Mouse (Mus musculus): ENCODE data around the gene Saal1. TPM values are rescaled to one million over a fixed set of nuclear protein-coding genes. Genes with fewer than 3 reads are reported as not detected.

Gene Saal1
- polyA plus RNA-seq, 1 experiment from 2014 or later: 19.5 TPM

DNA sequence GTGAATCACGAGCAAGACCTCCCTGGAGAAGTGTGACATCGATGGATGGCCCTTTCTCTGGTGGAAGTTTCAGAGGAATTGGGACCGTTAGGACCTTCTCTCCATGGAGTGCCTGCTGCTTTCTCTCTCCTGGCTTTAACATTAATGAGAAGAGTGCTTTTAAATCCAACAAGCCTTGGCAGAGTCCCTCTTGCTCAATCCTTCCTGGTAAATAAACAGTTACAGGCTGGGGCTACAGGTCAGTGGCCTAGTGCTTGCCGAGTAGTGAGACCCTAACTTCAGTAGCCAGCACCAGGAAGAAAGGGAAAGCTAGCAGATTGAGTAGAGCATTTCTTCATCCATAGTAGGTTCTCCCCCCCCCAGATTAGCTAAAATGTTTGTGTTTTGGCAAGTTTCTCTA, 22.0 kb upstream of the Saal1 start, which contains the start of gene Saa4:
TSS of gene Saa4 (minus strand) at position 146 of the 400 bp plus-strand sequence.
- WGBS: 91% methylated on average over 4 of the region's 4 CpGs
- no peak within 1 kb of the TSS for H3K4me3 ChIP-seq (replicated peaks; ENCODE audit: low read depth, low read length)
- H3K9ac ChIP-seq (replicated peaks; ENCODE audit: low read length): no peak within 1 kb of the TSS
- H3K36me3 ChIP-seq (ENCODE audit: control insufficient read depth, insufficient read depth, low read length): no peaks in the 10 kb centered on the region
- no peak within 1 kb of the TSS for H3K27ac ChIP-seq (replicated peaks; ENCODE audit: low read depth, low read length)
- no peak for DNase-seq
- H3K4me1 ChIP-seq (ENCODE audit: control insufficient read depth, insufficient read depth, low read length): no peaks in the 10 kb centered on the region
- no peaks in the 10 kb centered on the region for H3K27me3 ChIP-seq (ENCODE audit: control insufficient read depth, insufficient read depth, low read length)
- no peak within 1 kb of the TSS for H3K4me2 ChIP-seq (ENCODE audit: low read length)
- ATAC-seq (ENCODE audit: low FRiP score, low TSS enrichment): no peak
- no peaks in the 10 kb centered on the region for H3K9me3 ChIP-seq (ENCODE audit: control insufficient read depth, low read length)

DNA sequence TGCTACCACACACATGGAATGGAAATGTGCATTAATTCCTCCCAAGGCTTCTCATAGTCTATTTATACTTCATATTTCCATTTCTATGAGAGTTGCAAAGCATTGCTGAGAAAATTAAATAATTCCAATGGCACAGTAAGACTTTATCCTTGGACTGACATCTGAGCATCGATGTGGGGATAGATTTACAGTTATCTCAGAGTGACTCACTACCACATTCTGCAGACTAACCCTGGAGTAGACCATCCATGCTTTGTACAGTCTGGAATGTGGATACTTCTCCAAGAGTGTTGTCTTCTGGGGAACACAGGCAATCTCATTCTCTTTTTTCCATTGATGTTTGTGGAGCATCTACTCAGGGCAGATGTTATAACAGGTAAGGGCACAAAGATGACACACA, 17.1 kb upstream of the Saal1 start:
- H3K4me3 ChIP-seq (replicated peaks; ENCODE audit: low read depth, low read length): no peak overlapping the region
- WGBS: 86% methylated on average over 1 of the region's 1 CpGs
- DNase-seq (no peak), ATAC-seq (ENCODE audit: low FRiP score, low TSS enrichment) (no peak)
- no peak overlapping the region for H3K9ac ChIP-seq (replicated peaks; ENCODE audit: low read length)
- H3K4me1 ChIP-seq (ENCODE audit: control insufficient read depth, insufficient read depth, low read length): no peaks in the 10 kb centered on the region
- no peaks in the 10 kb centered on the region for H3K9me3 ChIP-seq (ENCODE audit: control insufficient read depth, low read length)
- H3K27ac ChIP-seq (replicated peaks; ENCODE audit: low read depth, low read length): no peak overlapping the region
- H3K27me3 ChIP-seq (ENCODE audit: control insufficient read depth, insufficient read depth, low read length): no peaks in the 10 kb centered on the region
- no peaks in the 10 kb centered on the region for H3K36me3 ChIP-seq (ENCODE audit: control insufficient read depth, insufficient read depth, low read length)
- H3K4me2 ChIP-seq (ENCODE audit: low read length): no peak overlapping the region

DNA sequence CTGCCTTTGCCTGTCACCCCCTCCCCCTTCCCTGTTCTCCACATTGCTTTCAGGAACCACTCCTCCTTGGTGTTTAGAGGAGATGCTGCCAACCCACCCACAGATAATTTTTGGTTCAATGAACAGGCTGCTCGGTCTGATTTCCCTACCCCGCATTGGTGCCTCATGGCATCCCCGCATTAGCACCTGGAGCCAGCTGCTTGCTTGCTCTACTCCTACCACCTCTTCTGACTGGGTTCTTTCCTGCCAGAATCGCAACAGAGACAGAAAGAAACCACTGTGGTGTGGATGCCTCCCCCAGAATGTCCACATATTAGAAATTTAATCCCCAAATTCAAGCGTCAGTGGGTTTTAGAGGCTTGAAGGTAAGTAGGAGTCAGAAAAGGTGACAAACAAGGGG, 13.9 kb upstream of the Saal1 start:
- Histone ChIP-seq H3K4me3 (replicated peaks; ENCODE audit: low read depth, low read length) (no peak overlapping the region), H3K36me3 (ENCODE audit: control insufficient read depth, insufficient read depth, low read length) (no peaks in the 10 kb centered on the region), H3K4me1 (ENCODE audit: control insufficient read depth, insufficient read depth, low read length) (no peaks in the 10 kb centered on the region), H3K9ac (replicated peaks; ENCODE audit: low read length) (no peak overlapping the region), H3K4me2 (ENCODE audit: low read length) (no peak overlapping the region), H3K27me3 (ENCODE audit: control insufficient read depth, insufficient read depth, low read length) (no peaks in the 10 kb centered on the region), H3K27ac (replicated peaks; ENCODE audit: low read depth, low read length) (no peak overlapping the region), H3K9me3 (ENCODE audit: control insufficient read depth, low read length) (no peaks in the 10 kb centered on the region)
- ATAC-seq (ENCODE audit: low FRiP score, low TSS enrichment) (no peak), DNase-seq (no peak)
- WGBS: 80% methylated on average over 5 of the region's 5 CpGs

DNA sequence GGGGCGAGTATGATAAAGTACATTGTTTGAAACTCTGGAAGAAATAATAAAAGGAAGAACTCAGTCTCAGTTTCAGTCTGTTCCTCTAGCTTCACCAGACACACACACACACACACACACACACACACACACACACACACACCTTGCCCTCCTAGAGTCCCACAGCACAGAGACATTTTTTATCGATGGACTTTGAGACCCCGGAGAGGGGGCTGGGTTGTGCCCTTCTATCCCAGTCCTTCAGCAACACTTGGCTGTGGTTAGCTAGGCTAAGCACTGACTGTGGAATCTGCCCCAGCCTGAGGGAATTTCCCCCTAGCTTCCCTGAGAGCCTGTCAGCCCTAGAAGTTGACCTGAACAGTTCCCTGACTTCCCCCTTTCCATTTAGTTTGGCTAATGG, 13.4 kb upstream of the Saal1 start:
- Histone ChIP-seq H3K27me3 (ENCODE audit: control insufficient read depth, insufficient read depth, low read length) (no peaks in the 10 kb centered on the region), H3K4me1 (ENCODE audit: control insufficient read depth, insufficient read depth, low read length) (no peaks in the 10 kb centered on the region), H3K4me3 (replicated peaks; ENCODE audit: low read depth, low read length) (no peak overlapping the region), H3K9me3 (ENCODE audit: control insufficient read depth, low read length) (no peaks in the 10 kb centered on the region), H3K27ac (replicated peaks; ENCODE audit: low read depth, low read length) (no peak overlapping the region), H3K36me3 (ENCODE audit: control insufficient read depth, insufficient read depth, low read length) (no peaks in the 10 kb centered on the region), H3K9ac (replicated peaks; ENCODE audit: low read length) (no peak overlapping the region), H3K4me2 (ENCODE audit: low read length) (no peak overlapping the region)
- WGBS: 95% methylated on average over 3 of the region's 3 CpGs
- no peak for DNase-seq
- no peak for ATAC-seq (ENCODE audit: low FRiP score, low TSS enrichment)

DNA sequence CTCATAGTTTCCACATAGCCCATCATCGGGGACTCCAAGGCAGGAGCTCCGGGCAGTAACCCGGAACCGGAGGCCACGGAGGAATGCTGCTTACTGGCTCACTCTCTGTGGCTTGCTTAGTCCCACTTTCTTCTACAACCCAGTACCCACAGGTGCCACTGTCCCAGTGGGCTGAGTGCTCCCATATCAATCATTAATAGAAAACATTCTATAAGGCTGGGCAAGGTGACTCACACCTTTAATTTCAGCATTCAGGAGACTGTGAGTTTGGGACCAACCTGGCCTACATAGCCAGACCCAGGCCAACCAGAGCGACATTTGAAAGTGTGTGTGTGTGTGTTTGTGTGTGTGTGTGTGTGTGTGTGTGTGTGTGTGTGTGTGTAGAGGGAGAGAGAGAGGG, 12.9 kb upstream of the Saal1 start:
- ATAC-seq (ENCODE audit: low FRiP score, low TSS enrichment): no peak
- WGBS: 95% methylated on average over 6 of the region's 6 CpGs
- no peak overlapping the region for H3K9ac ChIP-seq (replicated peaks; ENCODE audit: low read length)
- H3K9me3 ChIP-seq (ENCODE audit: control insufficient read depth, low read length): no peaks in the 10 kb centered on the region
- no peak overlapping the region for H3K27ac ChIP-seq (replicated peaks; ENCODE audit: low read depth, low read length)
- no peaks in the 10 kb centered on the region for H3K27me3 ChIP-seq (ENCODE audit: control insufficient read depth, insufficient read depth, low read length)
- DNase-seq: no peak
- H3K36me3 ChIP-seq (ENCODE audit: control insufficient read depth, insufficient read depth, low read length): no peaks in the 10 kb centered on the region
- H3K4me3 ChIP-seq (replicated peaks; ENCODE audit: low read depth, low read length): no peak overlapping the region
- H3K4me2 ChIP-seq (ENCODE audit: low read length): no peak overlapping the region
- no peaks in the 10 kb centered on the region for H3K4me1 ChIP-seq (ENCODE audit: control insufficient read depth, insufficient read depth, low read length)

DNA sequence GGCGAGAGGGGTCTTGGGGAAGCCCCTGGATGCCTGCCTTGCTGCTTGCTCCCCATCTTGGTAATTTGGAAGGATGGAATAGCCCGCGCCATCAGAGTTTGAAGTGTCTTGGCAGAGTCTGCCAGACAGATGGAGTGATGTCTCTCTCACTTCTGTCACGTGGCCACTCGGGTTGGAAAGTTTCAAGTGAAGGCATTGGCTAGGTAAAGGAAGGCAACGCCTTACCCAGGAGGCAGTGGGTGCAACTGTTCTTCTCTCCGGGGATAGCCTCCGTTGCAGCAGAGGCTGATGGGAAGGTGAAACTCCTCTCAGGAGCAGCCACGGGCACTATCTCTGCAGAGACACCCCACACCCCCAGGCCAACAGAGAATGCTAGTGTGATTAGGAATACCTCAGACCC, 10.0 kb upstream of the Saal1 start:
- H3K36me3 ChIP-seq (ENCODE audit: control insufficient read depth, insufficient read depth, low read length): no peaks in the 10 kb centered on the region
- ATAC-seq (ENCODE audit: low FRiP score, low TSS enrichment) (no peak), DNase-seq (no peak)
- no peak overlapping the region for H3K9ac ChIP-seq (replicated peaks; ENCODE audit: low read length)
- no peaks in the 10 kb centered on the region for H3K9me3 ChIP-seq (ENCODE audit: control insufficient read depth, low read length)
- WGBS: 76% methylated on average over 9 of the region's 9 CpGs
- H3K4me2 ChIP-seq (ENCODE audit: low read length): no peak overlapping the region
- no peak overlapping the region for H3K27ac ChIP-seq (replicated peaks; ENCODE audit: low read depth, low read length)
- H3K27me3 ChIP-seq (ENCODE audit: control insufficient read depth, insufficient read depth, low read length): no peaks in the 10 kb centered on the region
- H3K4me3 ChIP-seq (replicated peaks; ENCODE audit: low read depth, low read length): no peak overlapping the region
- H3K4me1 ChIP-seq (ENCODE audit: control insufficient read depth, insufficient read depth, low read length): no peaks in the 10 kb centered on the region

DNA sequence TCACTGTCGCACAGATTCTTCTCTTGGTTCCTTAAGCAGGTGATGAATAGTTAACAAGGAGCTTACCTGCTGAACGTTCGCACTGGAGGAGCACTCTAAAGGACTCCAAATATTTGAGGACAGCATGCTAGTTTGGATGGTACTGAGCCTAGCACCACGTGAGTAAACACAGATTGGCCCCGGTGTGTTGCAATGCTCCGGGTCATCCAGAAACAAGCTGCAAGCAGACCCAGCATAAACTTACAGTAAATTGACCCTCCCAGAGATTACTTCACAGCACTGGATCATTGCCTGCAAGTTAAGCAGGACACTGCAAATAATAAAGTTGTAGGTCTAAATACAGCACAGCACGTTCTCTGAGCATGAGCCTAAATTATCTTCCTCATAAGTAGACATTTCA, 9.0 kb upstream of the Saal1 start:
- ATAC-seq (ENCODE audit: low FRiP score, low TSS enrichment): no peak
- H3K4me3 ChIP-seq (replicated peaks; ENCODE audit: low read depth, low read length): no peak overlapping the region
- no peak for DNase-seq
- H3K9ac ChIP-seq (replicated peaks; ENCODE audit: low read length): no peak overlapping the region
- no peak overlapping the region for H3K4me2 ChIP-seq (ENCODE audit: low read length)
- H3K36me3 ChIP-seq (ENCODE audit: control insufficient read depth, insufficient read depth, low read length): no peaks in the 10 kb centered on the region
- no peaks in the 10 kb centered on the region for H3K27me3 ChIP-seq (ENCODE audit: control insufficient read depth, insufficient read depth, low read length)
- 82% methylated on average over 7 of the region's 7 CpGs for WGBS
- H3K27ac ChIP-seq (replicated peaks; ENCODE audit: low read depth, low read length): no peak overlapping the region
- no peaks in the 10 kb centered on the region for H3K9me3 ChIP-seq (ENCODE audit: control insufficient read depth, low read length)
- no peaks in the 10 kb centered on the region for H3K4me1 ChIP-seq (ENCODE audit: control insufficient read depth, insufficient read depth, low read length)

DNA sequence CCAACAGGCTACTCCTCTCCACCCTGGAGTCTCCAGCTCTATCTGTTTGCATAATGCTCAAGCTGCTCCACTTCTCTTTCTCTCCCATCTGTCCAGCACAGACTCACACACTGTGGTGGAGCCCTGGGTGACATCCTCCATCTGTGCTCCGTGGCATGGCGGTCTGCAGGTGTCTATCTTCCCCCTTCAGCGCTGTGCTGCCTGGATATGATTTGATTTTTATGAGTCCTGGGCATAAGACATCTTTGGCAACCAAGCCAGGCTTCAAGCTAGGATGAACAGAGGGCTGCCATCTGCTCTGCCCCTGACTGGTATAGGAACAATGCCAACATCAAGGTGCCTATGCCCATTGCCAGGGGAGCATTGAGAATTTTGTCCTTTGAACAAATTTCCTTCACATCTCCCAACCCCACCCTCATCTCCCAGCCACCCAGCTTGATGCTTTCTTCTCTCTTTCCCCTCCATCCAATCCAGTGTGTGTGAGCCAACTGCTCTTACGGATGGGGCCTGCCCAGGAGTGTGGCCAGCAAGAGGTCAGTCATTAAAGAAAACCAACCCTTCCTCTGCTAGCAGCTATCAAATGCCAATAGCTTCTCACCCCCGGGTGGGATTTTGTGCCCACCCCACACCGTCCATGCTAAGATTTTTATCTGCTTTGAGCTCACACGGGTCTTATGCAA, 8.3 kb upstream of the Saal1 start:
- Histone ChIP-seq H3K4me1 (ENCODE audit: control insufficient read depth, insufficient read depth, low read length) (no peaks in the 10 kb centered on the region), H3K9me3 (ENCODE audit: control insufficient read depth, low read length) (no peaks in the 10 kb centered on the region), H3K9ac (replicated peaks; ENCODE audit: low read length) (no peak overlapping the region), H3K4me3 (replicated peaks; ENCODE audit: low read depth, low read length) (no peak overlapping the region), H3K36me3 (ENCODE audit: control insufficient read depth, insufficient read depth, low read length) (no peaks in the 10 kb centered on the region), H3K4me2 (ENCODE audit: low read length) (no peak overlapping the region), H3K27ac (replicated peaks; ENCODE audit: low read depth, low read length) (no peak overlapping the region), H3K27me3 (ENCODE audit: control insufficient read depth, insufficient read depth, low read length) (no peaks in the 10 kb centered on the region)
- no peak for ATAC-seq (ENCODE audit: low FRiP score, low TSS enrichment)
- no peak for DNase-seq
- WGBS: 79% methylated on average over 7 of the region's 7 CpGs

DNA sequence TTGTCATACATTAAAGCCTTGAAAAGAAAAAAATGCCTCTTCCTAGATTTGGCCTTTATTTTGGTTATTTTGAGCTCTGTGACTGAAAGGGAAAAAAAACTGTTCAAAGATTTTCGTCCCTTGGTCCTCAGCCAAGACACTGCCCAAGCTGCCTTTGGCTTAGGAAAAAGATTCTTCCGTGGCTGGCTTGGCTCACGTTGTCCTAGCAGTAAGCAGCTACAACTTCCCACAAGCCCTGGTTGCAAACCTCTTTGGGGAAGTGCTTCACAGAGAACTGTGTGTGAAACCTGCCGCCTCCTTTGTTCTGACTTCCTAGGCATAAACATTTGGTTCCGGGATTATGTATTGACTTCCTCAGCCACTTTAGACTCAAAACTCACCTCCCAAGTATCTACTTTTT, 6.4 kb upstream of the Saal1 start:
- Histone ChIP-seq H3K27ac (replicated peaks; ENCODE audit: low read depth, low read length) (no peak overlapping the region), H3K4me2 (ENCODE audit: low read length) (no peak overlapping the region), H3K9ac (replicated peaks; ENCODE audit: low read length) (no peak overlapping the region), H3K4me1 (ENCODE audit: control insufficient read depth, insufficient read depth, low read length) (no peaks in the 10 kb centered on the region), H3K36me3 (ENCODE audit: control insufficient read depth, insufficient read depth, low read length) (no peaks in the 10 kb centered on the region), H3K9me3 (ENCODE audit: control insufficient read depth, low read length) (no peaks in the 10 kb centered on the region), H3K4me3 (replicated peaks; ENCODE audit: low read depth, low read length) (no peak overlapping the region), H3K27me3 (ENCODE audit: control insufficient read depth, insufficient read depth, low read length) (no peaks in the 10 kb centered on the region)
- WGBS: 73% methylated on average over 5 of the region's 5 CpGs
- no peak for DNase-seq
- no peak for ATAC-seq (ENCODE audit: low FRiP score, low TSS enrichment)

All from midbrain, embryonic 14.5 days (tissue).